Mouse (Mus musculus) kidney, adult 9 months (tissue): ENCODE data around the gene Zfp773.
"Not testable (repeated sequence)": the region's sequence is repeated elsewhere in the genome, so short reads cannot be mapped to it uniquely, and the experiment has no call there.

ENCODE experiments used
- DNase-seq: peaks from one replicate; pipeline ENCODE4 v3.0.0; 2022

The Zfp773 gene

GRCm38 (mm10) chr7:7136379-7136866 is at the start of gene Zfp773:
Gene Zfp773 (minus strand): TSS chr7:7136755.
- DNase-seq: peak; percentile 75

GRCm38 (mm10) chr7:7185897-7186296 is 49.3 kb upstream of the Zfp773 start:
- no peak for DNase-seq

- peak; percentile 83 for DNase-seq
Measured at GRCm38 (mm10) chr7:7171227-7172147, 34.9 kb upstream of the Zfp773 start, which contains the start of gene Zfp418. Gene Zfp418 (plus strand): TSS chr7:7171330.

GRCm38 (mm10) chr7:7145991-7146608 is 9.5 kb upstream of the Zfp773 start:
- DNase-seq: no peak

- DNase-seq: no peak
Measured at GRCm38 (mm10) chr7:7144215-7144614, 7.7 kb upstream of the Zfp773 start.

GRCm38 (mm10) chr7:7132751-7133150 is 3.8 kb downstream of the Zfp773 start:
- DNase-seq: no peak

GRCm38 (mm10) chr7:7130491-7131124 is 5.9 kb downstream of the Zfp773 start:
- DNase-seq: not testable (repeated sequence)

GRCm38 (mm10) chr7:7121602-7121980 is 15.0 kb downstream of the Zfp773 start:
- DNase-seq: no peak

- peak; percentile 94 for DNase-seq
Measured at GRCm38 (mm10) chr7:7120921-7121601, 15.5 kb downstream of the Zfp773 start, which contains the start of gene Zfp954. Gene Zfp954 (minus strand): TSS chr7:7121488.

GRCm38 (mm10) chr7:7118441-7118840 is 18.1 kb downstream of the Zfp773 start:
- DNase-seq: no peak

- DNase-seq: no peak
Measured at GRCm38 (mm10) chr7:7108501-7108900, 28.1 kb downstream of the Zfp773 start.
